Mouse (Mus musculus) left cerebral cortex, postnatal 25 days (tissue): Measurements from ENCODE around the gene Usp3. TPM values are rescaled to one million over a fixed set of nuclear protein-coding genes. Genes with fewer than 3 reads are reported as not detected.

Source experiments
- DNase-seq, 2 experiments: peaks; one replicate each; pipeline ENCODE4 v3.0.0; 2022; ENCODE audit warnings: low spot score in 2 of 2, mixed read lengths in 1 of 2
- intact Hi-C: fragments of 180-260 bp; cut with DNase I; formaldehyde crosslinking; loops from one replicate; pipeline ENCODE4 v1.15.1; 2025
- total RNA-seq, 2 experiments: library from RNA; stranded (reverse); gene quantifications; 2 replicates each; pipeline ENCODE4 v1.2.3; 2021

The Usp3 gene
- 10 to 100 TPM; 30.5 to 30.8 TPM for total RNA-seq

GRCm38 (mm10) chr9:66592708-66593612 is at the start of gene Usp3:
TSS of gene Usp3 (minus strand) at chr9:66593142.
- intact Hi-C loops, result no loop called here

GRCm38 (mm10) chr9:66640491-66640890 is 47.5 kb upstream of the Usp3 start:
- DNase-seq, result no peak
- intact Hi-C loops, result loop anchor here (10.0 kb wide), 1 partner anchor 284 kb away; no protein-coding TSS in a partner anchor

More at GRCm38 (mm10) chr9:66592708-66593612, at the start of gene Usp3:
- DNase-seq, result peak; percentile 93 to 94

- DNase-seq, result no peak
- intact Hi-C loops, result loop anchor here (10.0 kb wide), 1 partner anchor 285 kb away; no protein-coding TSS in a partner anchor
Observed at GRCm38 (mm10) chr9:66639626-66640025, 46.7 kb upstream of the Usp3 start.

- intact Hi-C loops, result no loop called here
Observed at GRCm38 (mm10) chr9:66632441-66632840, 39.5 kb upstream of the Usp3 start.

GRCm38 (mm10) chr9:66630931-66631330 is 38.0 kb upstream of the Usp3 start:
- intact Hi-C loops, result no loop called here

More at GRCm38 (mm10) chr9:66632441-66632840, 39.5 kb upstream of the Usp3 start:
- DNase-seq, result no peak

GRCm38 (mm10) chr9:66626661-66627060 is 33.7 kb upstream of the Usp3 start:
- no peak for DNase-seq
- intact Hi-C loops, result no loop called here

More at GRCm38 (mm10) chr9:66630931-66631330, 38.0 kb upstream of the Usp3 start:
- no peak for DNase-seq

GRCm38 (mm10) chr9:66625974-66626530 is 33.1 kb upstream of the Usp3 start:
- no peak for DNase-seq
- intact Hi-C loops, result no loop called here

- intact Hi-C loops, result no loop called here
Observed at GRCm38 (mm10) chr9:66624873-66625272, 31.9 kb upstream of the Usp3 start.

GRCm38 (mm10) chr9:66623627-66624026 is 30.7 kb upstream of the Usp3 start:
- intact Hi-C loops, result no loop called here
- no peak for DNase-seq

More at GRCm38 (mm10) chr9:66624873-66625272, 31.9 kb upstream of the Usp3 start:
- no peak for DNase-seq

- DNase-seq, result no peak
- intact Hi-C loops, result no loop called here
Observed at GRCm38 (mm10) chr9:66620581-66620981, 27.6 kb upstream of the Usp3 start.

- DNase-seq, result no peak
- intact Hi-C loops, result no loop called here
Observed at GRCm38 (mm10) chr9:66620055-66620454, 27.1 kb upstream of the Usp3 start.

GRCm38 (mm10) chr9:66617812-66618211 is 24.9 kb upstream of the Usp3 start:
- DNase-seq, result no peak
- intact Hi-C loops, result no loop called here

- intact Hi-C loops, result no loop called here
Observed at GRCm38 (mm10) chr9:66616858-66617257, 23.9 kb upstream of the Usp3 start.

GRCm38 (mm10) chr9:66615141-66615540 is 22.2 kb upstream of the Usp3 start:
- DNase-seq, result no peak

More at GRCm38 (mm10) chr9:66616858-66617257, 23.9 kb upstream of the Usp3 start:
- DNase-seq, result no peak

GRCm38 (mm10) chr9:66614547-66614946 is 21.6 kb upstream of the Usp3 start:
- intact Hi-C loops, result loop anchor here (5.0 kb wide), 1 partner anchor 102 kb away; the partner anchor contains the start of gene Fbxl22
- DNase-seq, result no peak

More at GRCm38 (mm10) chr9:66615141-66615540, 22.2 kb upstream of the Usp3 start:
- intact Hi-C loops, result no loop called here

GRCm38 (mm10) chr9:66613667-66614066 is 20.7 kb upstream of the Usp3 start:
- intact Hi-C loops, result loop anchor here (5.0 kb wide), 1 partner anchor 101 kb away; the partner anchor contains the start of gene Fbxl22
- DNase-seq, result no peak

GRCm38 (mm10) chr9:66611478-66612093 is 18.6 kb upstream of the Usp3 start:
- peak; percentile 86 to 92 for DNase-seq
- intact Hi-C loops, result loop anchor here (5.0 kb wide), 1 partner anchor 99 kb away; the partner anchor contains the start of gene Fbxl22

- intact Hi-C loops, result no loop called here
- no peak for DNase-seq
Observed at GRCm38 (mm10) chr9:66608817-66609345, 15.9 kb upstream of the Usp3 start.

- intact Hi-C loops, result no loop called here
- DNase-seq, result no peak
Observed at GRCm38 (mm10) chr9:66606851-66607250, 13.9 kb upstream of the Usp3 start.
